Comparison of ENCODE assay signal across 26 mouse cellular contexts in genomic region chr15:25492161-25492746, GRCm38 (mm10).
DNase-seq lines count a peak whose midpoint lies in the region; ATAC-seq and TF ChIP-seq lines count a peak whose summit lies in the region.
"Had no signal": no experiment of that assay in that cellular context is flagged by ENCODE, and none has a peak within 500 bp of the region (broad histone marks: within the 10 kb centered on the region; RNA-seq: fewer than 3 reads in every experiment).

No protein-coding gene starts in this region.

- H3K27ac ChIP-seq in forebrain, embryonic 14.5 days (ENCODE audit: low read depth, low read length): no peak overlapping the region
- no peak overlapping the region for H3K27ac ChIP-seq in forebrain, embryonic 12.5 days
- no peak overlapping the region for H3K27ac ChIP-seq in neural tube, embryonic 13.5 days (replicated peaks)
- no peak overlapping the region for H3K27ac ChIP-seq in midbrain, embryonic 16.5 days (ENCODE audit: low read length)
- no peak overlapping the region for H3K27ac ChIP-seq in stomach, postnatal 0 days (replicated peaks)
- H3K27ac ChIP-seq: gastrocnemius, adult 2 months; heart, adult 2 months; hindbrain, embryonic 14.5 days; limb, embryonic 12.5 days; lung, embryonic 15.5 days had no signal

- peak; percentile 49 for DNase-seq in forebrain, embryonic 14.5 days (ENCODE audit: low spot score)
- DNase-seq in neural tube, embryonic 10.5 days (ENCODE audit: extremely low spot score, low spot score): no peak
- no peak for DNase-seq in left cerebral cortex, adult 18-20 months (ENCODE audit: low spot score in 2 of 2)
- DNase-seq in stomach, postnatal 0 days (ENCODE audit: low spot score): no peak
- DNase-seq: adrenal gland, postnatal 10 days; cerebellum, adult 2 months; cerebellum, postnatal 14 days; gastrocnemius, adult 2 months; gastrocnemius, postnatal 36 days; heart, adult 2 months; kidney, adult 9 months; kidney, postnatal 10 days; layer of hippocampus, postnatal 36 days; right cerebral cortex, postnatal 4 days; thymus, adult 2 months; thymus, postnatal 36 days had no signal

- TF ChIP-seq CTCF in stomach, postnatal 0 days (IDR thresholded peaks at IDR 0.05; ENCODE audit: low read depth): no peak

- H3K4me1 ChIP-seq in forebrain, embryonic 14.5 days (ENCODE audit: control insufficient read depth, insufficient read depth, low read length): no peaks in the 10 kb centered on the region
- H3K4me1 ChIP-seq in forebrain, embryonic 12.5 days: no peaks in the 10 kb centered on the region
- no peaks in the 10 kb centered on the region for H3K4me1 ChIP-seq in neural tube, embryonic 13.5 days (replicated peaks)
- H3K4me1 ChIP-seq in midbrain, embryonic 16.5 days (ENCODE audit: control insufficient read depth, insufficient read depth, low read length): no peaks in the 10 kb centered on the region
- H3K4me1 ChIP-seq in stomach, postnatal 0 days (replicated peaks; ENCODE audit: control insufficient read depth, insufficient read depth): no peaks in the 10 kb centered on the region

- 53% methylated on average over 5 of the region's 5 CpGs for WGBS in forebrain, embryonic 14.5 days
- WGBS in forebrain, embryonic 12.5 days: 54% methylated on average over 5 of the region's 5 CpGs
- 46% methylated on average over 5 of the region's 5 CpGs for WGBS in neural tube, embryonic 13.5 days
- WGBS in midbrain, embryonic 16.5 days: 49% methylated on average over 5 of the region's 5 CpGs
- 36% methylated on average over 5 of the region's 5 CpGs for WGBS in stomach, postnatal 0 days

- H3K4me2 ChIP-seq in forebrain, embryonic 14.5 days (ENCODE audit: low read length): no peak overlapping the region
- H3K4me2 ChIP-seq in forebrain, embryonic 12.5 days: no peak overlapping the region
- H3K4me2 ChIP-seq in neural tube, embryonic 13.5 days: no peak overlapping the region
- H3K4me2 ChIP-seq in midbrain, embryonic 16.5 days (ENCODE audit: low read length): no peak overlapping the region
- no peak overlapping the region for H3K4me2 ChIP-seq in stomach, postnatal 0 days (replicated peaks; ENCODE audit: low read depth)
- H3K4me2 ChIP-seq: heart, embryonic 12.5 days; hindbrain, embryonic 14.5 days; limb, embryonic 12.5 days; liver, embryonic 11.5 days; lung, embryonic 15.5 days had no signal

- H3K9me3 ChIP-seq in forebrain, embryonic 14.5 days (replicated peaks; ENCODE audit: control insufficient read depth, low read length): no peaks in the 10 kb centered on the region
- H3K9me3 ChIP-seq in forebrain, embryonic 12.5 days: no peaks in the 10 kb centered on the region
- H3K9me3 ChIP-seq in neural tube, embryonic 13.5 days: no peaks in the 10 kb centered on the region
- H3K9me3 ChIP-seq in midbrain, embryonic 16.5 days (replicated peaks; ENCODE audit: control insufficient read depth, low read length, poor library complexity, severe bottlenecking): no peaks in the 10 kb centered on the region
- no peaks in the 10 kb centered on the region for H3K9me3 ChIP-seq in stomach, postnatal 0 days (ENCODE audit: control insufficient read depth, low read length)
- H3K9me3 ChIP-seq: heart, embryonic 12.5 days; limb, embryonic 12.5 days; lung, embryonic 15.5 days had no signal

- H3K4me3 ChIP-seq in forebrain, embryonic 14.5 days (ENCODE audit: low read depth, low read length): no peak overlapping the region
- H3K4me3 ChIP-seq in forebrain, embryonic 12.5 days (replicated peaks): no peak overlapping the region
- no peak overlapping the region for H3K4me3 ChIP-seq in neural tube, embryonic 13.5 days
- no peak overlapping the region for H3K4me3 ChIP-seq in midbrain, embryonic 16.5 days (ENCODE audit: low read depth, low read length)
- H3K4me3 ChIP-seq in stomach, postnatal 0 days (ENCODE audit: low read depth, low read length): no peak overlapping the region
- H3K4me3 ChIP-seq: gastrocnemius, adult 2 months; heart, adult 2 months; heart, embryonic 12.5 days; limb, embryonic 12.5 days; lung, embryonic 15.5 days had no signal

- H3K36me3 ChIP-seq in forebrain, embryonic 14.5 days (ENCODE audit: control insufficient read depth, insufficient read depth, low read length): no peaks in the 10 kb centered on the region
- H3K36me3 ChIP-seq in forebrain, embryonic 12.5 days (replicated peaks): no peaks in the 10 kb centered on the region
- H3K36me3 ChIP-seq in neural tube, embryonic 13.5 days: no peaks in the 10 kb centered on the region
- H3K36me3 ChIP-seq in midbrain, embryonic 16.5 days (ENCODE audit: control insufficient read depth, insufficient read depth, low read length): no peaks in the 10 kb centered on the region
- no peaks in the 10 kb centered on the region for H3K36me3 ChIP-seq in stomach, postnatal 0 days (ENCODE audit: control insufficient read depth, insufficient read depth, low read length)
- H3K36me3 ChIP-seq: heart, embryonic 12.5 days; limb, embryonic 12.5 days; lung, embryonic 15.5 days had no signal

- no peak overlapping the region for H3K9ac ChIP-seq in forebrain, embryonic 14.5 days (ENCODE audit: low read length)
- H3K9ac ChIP-seq in forebrain, embryonic 12.5 days: no peak overlapping the region
- no peak overlapping the region for H3K9ac ChIP-seq in neural tube, embryonic 13.5 days
- no peak overlapping the region for H3K9ac ChIP-seq in midbrain, embryonic 16.5 days (ENCODE audit: low read depth, low read length)
- no peak overlapping the region for H3K9ac ChIP-seq in stomach, postnatal 0 days (ENCODE audit: low read length)
- H3K9ac ChIP-seq: heart, embryonic 12.5 days; hindbrain, embryonic 14.5 days; limb, embryonic 12.5 days; lung, embryonic 15.5 days had no signal

- no peak for TF ChIP-seq EP300 in stomach, postnatal 0 days (optimal IDR thresholded peaks at IDR 0.05)

- H3K27me3 ChIP-seq in forebrain, embryonic 14.5 days (replicated peaks; ENCODE audit: control insufficient read depth, insufficient read depth, low read length): peaks cover 53% of the 10 kb centered on the region
- H3K27me3 ChIP-seq in forebrain, embryonic 12.5 days: peaks cover 96% of the 10 kb centered on the region
- H3K27me3 ChIP-seq in neural tube, embryonic 13.5 days: no peaks in the 10 kb centered on the region
- no peaks in the 10 kb centered on the region for H3K27me3 ChIP-seq in midbrain, embryonic 16.5 days (ENCODE audit: control insufficient read depth, insufficient read depth, low read depth, low read length)
- H3K27me3 ChIP-seq in stomach, postnatal 0 days (ENCODE audit: control insufficient read depth, insufficient read depth, low read length): no peaks in the 10 kb centered on the region
- H3K27me3 ChIP-seq: limb, embryonic 12.5 days; lung, embryonic 15.5 days; Patski had no signal

- peak; percentile 61; the same call in 1 of the 2 replicates for ATAC-seq in forebrain, embryonic 14.5 days
- no peak for ATAC-seq in forebrain, embryonic 12.5 days (ENCODE audit: low FRiP score)
- ATAC-seq in neural tube, embryonic 13.5 days (ENCODE audit: low read depth): peak; percentile 36; the same call in 1 of the 2 replicates
- ATAC-seq in midbrain, embryonic 16.5 days: peak; percentile 81
- no peak for ATAC-seq in stomach, postnatal 0 days (ENCODE audit: low FRiP score, low TSS enrichment)
- ATAC-seq: intestine, postnatal 0 days; Patski had no signal

Comparison
In these comparisons a context has a peak if more than half of its experiments do, and no peak if none do; other contexts are left out.
1. ATAC-seq: peak in forebrain, embryonic 14.5 days (single experiment), neural tube, embryonic 13.5 days (single experiment) and midbrain, embryonic 16.5 days (single experiment); none in forebrain, embryonic 12.5 days (single experiment) and stomach, postnatal 0 days (single experiment).